Mouse (Mus musculus) kidney, adult 11 months (tissue): ENCODE data around the gene Ccdc154.

Experiments used
- DNase-seq: peaks from one replicate; pipeline ENCODE4 v3.0.0; 2022

Ccdc154 gene

DNA sequence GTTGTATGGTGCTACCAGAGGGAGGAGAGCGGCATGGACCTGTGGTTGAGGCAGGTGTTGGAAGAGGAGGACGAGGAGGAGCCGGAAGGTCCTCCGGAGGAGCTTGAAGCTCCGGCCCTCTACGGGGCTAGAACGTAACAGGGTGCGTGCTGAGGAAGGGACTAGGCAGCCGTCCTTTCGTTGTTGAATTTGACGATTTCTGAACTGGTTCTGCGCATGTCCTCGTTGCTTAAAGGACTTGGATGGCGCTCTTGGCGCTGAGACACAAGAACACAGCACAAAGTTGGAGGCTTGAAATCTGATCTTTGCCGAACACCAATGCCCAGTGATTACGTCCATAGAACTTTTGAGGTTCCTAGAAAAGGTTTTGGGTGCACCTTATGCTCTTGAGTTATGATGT is 22.7 kb downstream of the Ccdc154 start:
- no peak for DNase-seq

- no peak for DNase-seq
Measured at GRCm38 (mm10) chr17:25187784-25188149, 25.5 kb downstream of the Ccdc154 start.

DNA sequence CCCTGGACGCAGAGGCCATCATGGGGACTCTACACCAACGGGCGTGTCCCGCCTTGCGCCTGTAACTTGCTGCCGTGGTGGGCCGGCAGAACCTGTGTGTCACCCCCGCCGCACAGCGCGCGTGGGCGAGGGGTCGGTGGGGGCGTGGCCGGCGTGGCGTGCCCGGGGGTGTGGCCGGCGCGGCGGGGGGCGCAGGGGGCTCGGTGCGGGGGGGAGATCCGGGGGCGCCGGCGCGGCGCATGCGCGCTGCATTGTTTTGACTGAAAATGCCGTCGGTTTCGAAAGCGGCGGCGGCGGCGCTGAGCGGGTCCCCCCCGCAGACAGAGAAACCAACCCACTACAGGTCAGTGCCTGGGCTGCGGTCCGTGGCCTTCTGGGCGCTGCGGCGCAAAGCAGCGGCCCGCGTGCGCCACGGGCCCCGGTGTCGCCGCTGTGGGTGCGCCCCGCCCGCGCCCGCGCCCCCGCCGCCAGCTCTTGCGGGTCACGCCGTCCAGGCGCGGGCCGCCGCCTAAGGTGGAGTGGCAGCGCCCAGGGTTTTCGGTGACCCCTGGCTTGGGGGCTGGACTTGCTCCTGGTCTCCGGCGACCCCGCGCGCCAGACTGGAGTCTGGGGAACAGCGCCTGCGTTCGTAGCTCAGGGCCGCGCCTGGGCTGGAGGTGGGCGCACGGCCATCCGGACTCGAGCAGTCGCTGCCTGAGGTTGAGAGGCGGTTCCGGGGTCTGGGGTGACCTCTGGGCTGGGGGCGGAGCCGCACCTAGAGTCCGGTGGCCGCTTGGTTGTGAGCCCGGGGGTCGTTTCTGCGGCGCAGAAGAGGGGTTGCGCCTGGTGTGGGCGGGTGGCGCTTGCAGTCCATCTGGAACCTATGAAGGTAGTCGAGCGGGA is 26.1 kb downstream of the Ccdc154 start, which contains the start of gene Unkl:
Gene Unkl, plus strand, starts transcription at position 248 of the 882 bp plus-strand sequence.
- DNase-seq, result peak; percentile 54

DNA sequence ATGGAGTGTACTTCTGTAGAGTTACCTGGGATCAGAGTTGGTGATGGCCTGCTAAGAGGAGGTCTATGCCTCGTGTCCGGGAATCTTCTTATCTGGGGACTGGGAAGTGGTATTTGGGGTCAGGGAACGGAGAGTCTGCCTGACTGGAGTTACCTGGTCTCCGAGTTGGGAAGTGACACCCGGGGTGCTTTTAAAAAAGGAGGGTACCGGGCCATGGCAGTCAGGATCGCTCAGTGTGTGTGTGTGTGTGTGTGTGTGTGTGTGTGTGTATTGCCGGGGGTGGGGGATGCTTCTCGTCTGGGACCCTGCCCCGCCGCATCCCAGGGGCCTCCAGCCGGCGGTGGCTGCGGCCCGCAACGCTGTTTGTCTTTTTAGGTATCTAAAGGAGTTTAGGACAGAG is 26.8 kb downstream of the Ccdc154 start:
- no peak for DNase-seq

GRCm38 (mm10) chr17:25202401-25202800 is 40.1 kb downstream of the Ccdc154 start:
- no peak for DNase-seq

- DNase-seq, result no peak
Measured at GRCm38 (mm10) chr17:25210006-25210405, 47.7 kb downstream of the Ccdc154 start.

- peak; percentile 64 for DNase-seq
Measured at GRCm38 (mm10) chr17:25210680-25211466, 48.6 kb downstream of the Ccdc154 start.

GRCm38 (mm10) chr17:25211705-25212104 is 49.4 kb downstream of the Ccdc154 start:
- DNase-seq, result no peak

DNA sequence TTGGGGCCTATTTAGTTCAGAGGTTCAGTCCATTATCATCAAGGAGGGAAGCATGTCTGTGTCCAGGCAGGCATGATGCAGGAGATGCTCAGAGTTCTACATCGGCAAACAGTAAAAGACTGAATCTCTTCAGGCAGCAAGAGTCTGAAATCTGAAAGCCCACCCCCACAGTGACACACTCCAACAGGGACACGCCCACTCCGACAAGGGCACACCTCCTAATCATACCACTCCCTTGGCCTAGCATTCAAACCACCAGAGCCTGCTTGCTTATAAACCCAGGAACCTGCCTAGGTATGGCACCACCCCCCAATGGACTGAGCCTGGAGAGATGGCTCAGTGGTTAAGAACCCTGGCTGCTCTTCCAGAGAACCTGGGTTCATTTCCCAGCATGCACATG is 53.2 kb downstream of the Ccdc154 start:
- no peak for DNase-seq

GRCm38 (mm10) chr17:25218967-25219366 is 56.7 kb downstream of the Ccdc154 start:
- no peak for DNase-seq

DNA sequence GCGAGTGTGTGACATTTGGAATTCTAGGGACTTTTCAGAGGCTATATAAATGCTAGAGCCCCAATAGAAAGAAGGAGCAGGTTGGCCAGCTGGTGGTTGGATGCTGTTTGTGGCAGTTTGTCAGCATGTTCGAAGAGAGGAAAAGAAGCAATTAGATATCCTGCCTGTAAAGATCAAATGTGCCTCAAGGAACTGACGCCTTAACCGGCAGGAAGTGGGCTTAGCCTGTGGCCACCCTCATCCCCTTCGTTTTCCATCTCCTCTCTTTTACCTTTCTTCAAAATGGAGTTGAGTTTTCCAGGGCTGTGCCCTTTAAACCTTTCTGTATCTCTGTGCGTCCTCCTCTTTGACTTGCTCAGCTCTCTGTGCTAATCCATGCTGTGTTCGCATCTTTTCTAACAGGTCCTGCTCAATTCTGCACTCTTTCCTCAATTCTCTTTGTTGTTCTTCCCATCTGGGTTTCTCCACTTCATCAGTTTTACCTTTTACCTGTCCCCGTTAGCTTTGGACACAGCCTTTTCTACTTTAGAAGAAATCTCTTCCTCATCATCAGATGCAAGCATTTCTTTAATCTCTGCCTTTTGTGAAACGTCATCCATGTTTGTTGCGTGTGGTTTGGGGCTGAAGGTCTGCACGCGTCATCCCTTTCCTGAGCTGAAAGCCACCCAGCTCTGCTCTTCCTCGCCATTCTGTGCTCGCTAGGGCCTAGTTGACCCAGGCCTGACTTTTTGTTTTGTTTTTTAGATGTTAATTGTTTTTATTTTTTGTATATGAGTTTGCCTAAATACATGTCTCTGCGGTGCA is 57.4 kb downstream of the Ccdc154 start:
- no peak for DNase-seq

- peak; percentile 35 for DNase-seq
Measured at GRCm38 (mm10) chr17:25220746-25221145, 58.5 kb downstream of the Ccdc154 start.
